Mouse (Mus musculus): ENCODE data around the gene Rgs6. TPM values are rescaled to one million over a fixed set of nuclear protein-coding genes. Genes with fewer than 3 reads are reported as not detected.

Gene Rgs6
- polyA plus RNA-seq, 1 experiment: 16.8 TPM

DNA sequence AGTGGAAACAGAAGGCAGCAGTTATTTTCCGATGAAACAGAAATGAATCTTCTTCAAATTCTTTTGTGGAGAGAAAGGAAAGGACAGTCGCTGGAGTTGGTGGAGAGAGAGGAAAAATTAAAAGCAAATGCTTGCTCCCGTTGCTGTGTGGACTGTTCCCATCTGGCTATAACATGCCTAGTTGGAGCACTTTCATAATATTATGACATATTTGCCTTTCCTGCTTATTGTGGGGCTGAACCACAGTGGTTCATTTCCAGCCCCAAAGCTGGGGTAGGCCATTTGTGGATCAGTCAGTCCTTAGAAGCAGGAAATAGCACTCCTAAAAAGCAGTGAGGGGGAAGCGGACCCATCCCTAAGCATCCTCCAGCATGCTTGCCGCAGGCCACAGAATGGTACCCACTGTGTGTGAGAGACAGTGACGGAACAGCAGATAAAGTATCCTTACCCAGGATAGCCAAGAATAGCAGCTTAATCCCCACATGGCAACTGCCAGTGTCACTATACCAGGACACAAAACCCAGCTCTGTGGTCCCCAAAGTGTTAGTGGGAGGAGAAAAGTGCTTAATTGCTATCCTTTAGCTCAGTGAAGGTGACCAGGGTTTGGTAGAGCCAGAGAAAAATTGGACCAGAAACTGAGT lies 456.0 kb downstream of the Rgs6 start:
- H3K27me3 ChIP-seq (ENCODE audit: control insufficient read depth, insufficient read depth, low read length): no peaks in the 10 kb centered on the region; the same call in 1 of the 2 replicates
- H3K4me1 ChIP-seq (ENCODE audit: control insufficient read depth, insufficient read depth, low read length): no peaks in the 10 kb centered on the region
- no peak for TF ChIP-seq CTCF (IDR thresholded peaks at IDR 0.05; ENCODE audit: borderline replicate concordance, insufficient read depth, low read depth, low read length)
- no peak for TF ChIP-seq POLR2A (IDR thresholded peaks at IDR 0.05; ENCODE audit: borderline replicate concordance, insufficient read depth, low read length)
- H3K27ac ChIP-seq (ENCODE audit: insufficient read depth, low read length): no peak overlapping the region
- DNase-seq: no peak
- H3K4me3 ChIP-seq (replicated peaks; ENCODE audit: insufficient read depth, low read depth, low read length): no peak overlapping the region
- 86% methylated on average over 6 of the region's 6 CpGs for WGBS

DNA sequence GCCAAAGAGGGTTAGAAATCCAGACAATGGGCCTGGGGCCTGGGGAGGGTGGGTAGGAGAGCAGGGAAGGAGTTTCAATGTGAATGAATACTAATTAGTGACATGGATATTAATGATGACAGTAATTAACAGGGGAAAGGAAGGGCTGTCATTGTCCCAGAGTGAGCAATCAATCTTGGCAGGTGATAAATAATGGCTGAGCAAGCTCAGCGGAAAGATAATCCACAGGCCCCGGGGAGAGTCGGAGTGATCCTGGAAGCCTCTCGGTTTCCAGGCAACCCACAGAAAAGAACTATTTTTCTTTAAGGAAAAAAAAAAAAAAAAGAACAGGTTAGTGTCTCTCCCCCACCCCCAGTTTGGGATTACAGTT lies 456.5 kb downstream of the Rgs6 start:
- Histone ChIP-seq H3K27ac (ENCODE audit: insufficient read depth, low read length) (no peak overlapping the region), H3K27me3 (ENCODE audit: control insufficient read depth, insufficient read depth, low read length) (no peaks in the 10 kb centered on the region; the same call in 1 of the 2 replicates), H3K4me1 (ENCODE audit: control insufficient read depth, insufficient read depth, low read length) (no peaks in the 10 kb centered on the region), H3K4me3 (replicated peaks; ENCODE audit: insufficient read depth, low read depth, low read length) (no peak overlapping the region)
- TF ChIP-seq CTCF (IDR thresholded peaks at IDR 0.05; ENCODE audit: borderline replicate concordance, insufficient read depth, low read depth, low read length) (no peak), POLR2A (IDR thresholded peaks at IDR 0.05; ENCODE audit: borderline replicate concordance, insufficient read depth, low read length) (no peak)
- DNase-seq: no peak
- WGBS: 8% methylated on average over 4 of the region's 4 CpGs

- 4% methylated on average over 12 of the region's 12 CpGs for WGBS
- peak; percentile 35 to 38 for DNase-seq
- H3K27me3 ChIP-seq (ENCODE audit: control insufficient read depth, insufficient read depth, low read length): no peaks in the 10 kb centered on the region; the same call in 1 of the 2 replicates
- TF ChIP-seq CTCF (IDR thresholded peaks at IDR 0.05; ENCODE audit: borderline replicate concordance, insufficient read depth, low read depth, low read length): no peak
- no peak for TF ChIP-seq POLR2A (IDR thresholded peaks at IDR 0.05; ENCODE audit: borderline replicate concordance, insufficient read depth, low read length)
- H3K27ac ChIP-seq (ENCODE audit: insufficient read depth, low read length): no peak overlapping the region
- H3K4me1 ChIP-seq (ENCODE audit: control insufficient read depth, insufficient read depth, low read length): no peaks in the 10 kb centered on the region
- H3K4me3 ChIP-seq (replicated peaks; ENCODE audit: insufficient read depth, low read depth, low read length): peak overlapping the region; percentile 23
Observed at GRCm38 (mm10) chr12:83045001-83045531, 457.0 kb downstream of the Rgs6 start.

GRCm38 (mm10) chr12:83046734-83047133 lies 458.6 kb downstream of the Rgs6 start:
- Histone ChIP-seq H3K4me3 (replicated peaks; ENCODE audit: insufficient read depth, low read depth, low read length) (no peak overlapping the region), H3K27ac (ENCODE audit: insufficient read depth, low read length) (no peak overlapping the region), H3K4me1 (ENCODE audit: control insufficient read depth, insufficient read depth, low read length) (no peaks in the 10 kb centered on the region), H3K27me3 (ENCODE audit: control insufficient read depth, insufficient read depth, low read length) (no peaks in the 10 kb centered on the region; the same call in 1 of the 2 replicates)
- 93% methylated on average over 9 of the region's 9 CpGs for WGBS
- TF ChIP-seq CTCF (IDR thresholded peaks at IDR 0.05; ENCODE audit: borderline replicate concordance, insufficient read depth, low read depth, low read length) (no peak), POLR2A (IDR thresholded peaks at IDR 0.05; ENCODE audit: borderline replicate concordance, insufficient read depth, low read length) (no peak)
- DNase-seq: no peak

- WGBS: 76% methylated on average over 7 of the region's 7 CpGs
- no peak for DNase-seq
- H3K4me3 ChIP-seq (replicated peaks; ENCODE audit: insufficient read depth, low read depth, low read length): no peak overlapping the region
- no peaks in the 10 kb centered on the region; the same call in 1 of the 2 replicates for H3K27me3 ChIP-seq (ENCODE audit: control insufficient read depth, insufficient read depth, low read length)
- TF ChIP-seq CTCF (IDR thresholded peaks at IDR 0.05; ENCODE audit: borderline replicate concordance, insufficient read depth, low read depth, low read length) (no peak), POLR2A (IDR thresholded peaks at IDR 0.05; ENCODE audit: borderline replicate concordance, insufficient read depth, low read length) (no peak)
- no peak overlapping the region for H3K27ac ChIP-seq (ENCODE audit: insufficient read depth, low read length)
- H3K4me1 ChIP-seq (ENCODE audit: control insufficient read depth, insufficient read depth, low read length): no peaks in the 10 kb centered on the region
Observed at GRCm38 (mm10) chr12:83047710-83048109, 459.6 kb downstream of the Rgs6 start.

- DNase-seq: no peak
- Histone ChIP-seq H3K27me3 (ENCODE audit: control insufficient read depth, insufficient read depth, low read length) (no peaks in the 10 kb centered on the region), H3K4me1 (ENCODE audit: control insufficient read depth, insufficient read depth, low read length) (no peaks in the 10 kb centered on the region), H3K27ac (ENCODE audit: insufficient read depth, low read length) (no peak overlapping the region), H3K4me3 (replicated peaks; ENCODE audit: insufficient read depth, low read depth, low read length) (no peak overlapping the region)
- TF ChIP-seq CTCF (IDR thresholded peaks at IDR 0.05; ENCODE audit: borderline replicate concordance, insufficient read depth, low read depth, low read length): no peak
- TF ChIP-seq POLR2A (IDR thresholded peaks at IDR 0.05; ENCODE audit: borderline replicate concordance, insufficient read depth, low read length): no peak
- WGBS: 91% methylated on average over 8 of the region's 8 CpGs
Observed at GRCm38 (mm10) chr12:83050514-83050913, 462.4 kb downstream of the Rgs6 start.

GRCm38 (mm10) chr12:83052391-83052790 lies 464.3 kb downstream of the Rgs6 start:
- H3K27me3 ChIP-seq (ENCODE audit: control insufficient read depth, insufficient read depth, low read length): no peaks in the 10 kb centered on the region
- no peak for DNase-seq
- no peak overlapping the region for H3K4me3 ChIP-seq (replicated peaks; ENCODE audit: insufficient read depth, low read depth, low read length)
- TF ChIP-seq CTCF (IDR thresholded peaks at IDR 0.05; ENCODE audit: borderline replicate concordance, insufficient read depth, low read depth, low read length): no peak
- no peak for TF ChIP-seq POLR2A (IDR thresholded peaks at IDR 0.05; ENCODE audit: borderline replicate concordance, insufficient read depth, low read length)
- WGBS: 57% methylated on average over 4 of the region's 4 CpGs
- no peaks in the 10 kb centered on the region for H3K4me1 ChIP-seq (ENCODE audit: control insufficient read depth, insufficient read depth, low read length)
- H3K27ac ChIP-seq (ENCODE audit: insufficient read depth, low read length): no peak overlapping the region

DNA sequence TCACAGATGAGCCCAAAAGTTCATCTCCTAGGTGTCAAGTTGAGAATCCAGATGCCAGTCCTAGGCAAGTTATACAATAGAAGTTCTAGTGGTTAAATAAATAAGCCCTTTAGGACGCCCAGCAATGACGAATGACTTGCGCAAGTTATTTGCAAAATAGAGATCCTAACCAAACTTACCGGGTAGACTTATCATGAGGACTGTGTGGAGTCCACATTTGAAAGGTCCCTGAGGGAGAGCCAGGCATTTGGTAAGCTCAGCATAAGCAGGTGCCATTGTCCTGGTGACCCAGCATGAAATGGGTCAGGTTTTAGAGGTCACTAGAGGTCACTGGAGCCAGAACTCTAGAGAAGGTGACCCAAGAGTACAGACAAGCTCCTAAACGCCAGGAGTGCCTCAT lies 467.6 kb downstream of the Rgs6 start:
- H3K4me3 ChIP-seq (replicated peaks; ENCODE audit: insufficient read depth, low read depth, low read length): no peak overlapping the region
- WGBS: 91% methylated on average over 5 of the region's 5 CpGs
- no peak for DNase-seq
- no peaks in the 10 kb centered on the region for H3K27me3 ChIP-seq (ENCODE audit: control insufficient read depth, insufficient read depth, low read length)
- H3K27ac ChIP-seq (ENCODE audit: insufficient read depth, low read length): no peak overlapping the region
- TF ChIP-seq CTCF (IDR thresholded peaks at IDR 0.05; ENCODE audit: borderline replicate concordance, insufficient read depth, low read depth, low read length) (no peak), POLR2A (IDR thresholded peaks at IDR 0.05; ENCODE audit: borderline replicate concordance, insufficient read depth, low read length) (no peak)
- no peaks in the 10 kb centered on the region for H3K4me1 ChIP-seq (ENCODE audit: control insufficient read depth, insufficient read depth, low read length)

Data from cerebellum, adult 2 months (tissue).